16 mouse cellular contexts compared by ENCODE assay signal in genomic region chr13:73769916-73770682, GRCm38 (mm10). TPM values are rescaled to one million over a fixed set of nuclear protein-coding genes. Genes with fewer than 3 reads are reported as not detected.
A peak's percentile ranks its signal among the peaks of the same experiment; 100 is the strongest.
DNase-seq lines count a peak whose midpoint lies in the region; ATAC-seq and TF ChIP-seq lines count a peak whose summit lies in the region.
"Had no signal": no experiment of that assay in that cellular context is flagged by ENCODE, and none has a peak within 500 bp of the region (broad histone marks: within the 10 kb centered on the region; RNA-seq: fewer than 3 reads in every experiment).

No protein-coding gene starts in this region.

- no peaks in the 10 kb centered on the region for H3K9me3 ChIP-seq in intestine, postnatal 0 days (ENCODE audit: control insufficient read depth)
- H3K9me3 ChIP-seq in liver, postnatal 0 days (ENCODE audit: low read length): no peaks in the 10 kb centered on the region
- H3K9me3 ChIP-seq in midbrain, embryonic 14.5 days (ENCODE audit: control insufficient read depth, low read length): no peaks in the 10 kb centered on the region
- H3K9me3 ChIP-seq: heart, embryonic 10.5 days; midbrain, embryonic 13.5 days had no signal

- H3K4me1 ChIP-seq in intestine, postnatal 0 days (replicated peaks; ENCODE audit: control insufficient read depth, insufficient read depth, low read length): peaks cover 40% of the 10 kb centered on the region
- H3K4me1 ChIP-seq in liver, postnatal 0 days (ENCODE audit: insufficient read depth): peaks cover 67% of the 10 kb centered on the region
- H3K4me1 ChIP-seq in midbrain, embryonic 14.5 days (ENCODE audit: control insufficient read depth, insufficient read depth, low read length): peaks cover 6% of the 10 kb centered on the region

- no peak overlapping the region for H3K4me3 ChIP-seq in intestine, postnatal 0 days (ENCODE audit: low read depth, low read length)
- no peak overlapping the region for H3K4me3 ChIP-seq in liver, postnatal 0 days (ENCODE audit: low read depth, low read length)
- no peak overlapping the region for H3K4me3 ChIP-seq in midbrain, embryonic 14.5 days (replicated peaks; ENCODE audit: low read depth, low read length)
- H3K4me3 ChIP-seq: heart, embryonic 10.5 days; midbrain, embryonic 13.5 days had no signal

- H3K4me2 ChIP-seq in intestine, postnatal 0 days (replicated peaks; ENCODE audit: low read depth): peak overlapping the region; percentile 46
- H3K4me2 ChIP-seq in liver, postnatal 0 days (ENCODE audit: low read depth, low read length): peak overlapping the region; percentile 56
- no peak overlapping the region for H3K4me2 ChIP-seq in midbrain, embryonic 14.5 days (ENCODE audit: low read length)
- H3K4me2 ChIP-seq: midbrain, embryonic 13.5 days had no signal

- peak overlapping the region; percentile 89 for H3K27ac ChIP-seq in intestine, postnatal 0 days (ENCODE audit: low read depth, low read length)
- H3K27ac ChIP-seq in liver, postnatal 0 days (ENCODE audit: low read depth): peak overlapping the region; percentile 82
- H3K27ac ChIP-seq in midbrain, embryonic 14.5 days (replicated peaks; ENCODE audit: low read depth, low read length): no peak overlapping the region
- H3K27ac ChIP-seq: midbrain, embryonic 13.5 days had no signal

- H3K9ac ChIP-seq in intestine, postnatal 0 days (ENCODE audit: low read depth, low read length): no peak overlapping the region; the same call in 1 of the 2 replicates
- peak overlapping the region; percentile 0; the same call in 1 of the 2 replicates for H3K9ac ChIP-seq in liver, postnatal 0 days (replicated peaks)
- no peak overlapping the region for H3K9ac ChIP-seq in midbrain, embryonic 14.5 days (replicated peaks; ENCODE audit: low read length)
- H3K9ac ChIP-seq: midbrain, embryonic 13.5 days had no signal

- peak; percentile 94 for ATAC-seq in intestine, postnatal 0 days
- peak; percentile 71 for ATAC-seq in liver, postnatal 0 days
- no peak for ATAC-seq in midbrain, embryonic 14.5 days (ENCODE audit: low FRiP score, low TSS enrichment)
- ATAC-seq: CD4-positive, CD25-positive, alpha-beta regulatory T cell, adult 4 months; midbrain, embryonic 13.5 days had no signal

- DNase-seq in R1 (ENCODE audit: low read depth, low spot score): peak; percentile 15
- DNase-seq in kidney, postnatal 25 days: peak; percentile 79 to 92
- DNase-seq in liver, postnatal 0 days: peak; percentile 55
- no peak for DNase-seq in right cerebral cortex, postnatal 14 days
- DNase-seq in cerebellum, adult 11 months: no peak
- no peak for DNase-seq in midbrain, embryonic 14.5 days
- no peak for DNase-seq in testis, postnatal 14 days (ENCODE audit: low spot score)
- DNase-seq: adrenal gland, postnatal 36 days; cerebellum, adult 11-12 months; embryo, embryonic 11 days; right cerebral cortex, postnatal 4 days; thymus, adult 18-20 months had no signal

- H3K36me3 ChIP-seq in intestine, postnatal 0 days (ENCODE audit: control insufficient read depth, insufficient read depth): peaks cover 10% of the 10 kb centered on the region
- no peaks in the 10 kb centered on the region for H3K36me3 ChIP-seq in liver, postnatal 0 days (replicated peaks; ENCODE audit: insufficient read depth, low read length)
- H3K36me3 ChIP-seq in midbrain, embryonic 14.5 days (ENCODE audit: control insufficient read depth, insufficient read depth, low read length): no peaks in the 10 kb centered on the region
- H3K36me3 ChIP-seq: midbrain, embryonic 13.5 days had no signal

- H3K27me3 ChIP-seq in intestine, postnatal 0 days (replicated peaks; ENCODE audit: control insufficient read depth, insufficient read depth, low read length): no peaks in the 10 kb centered on the region
- no peaks in the 10 kb centered on the region for H3K27me3 ChIP-seq in liver, postnatal 0 days (ENCODE audit: insufficient read depth, low read length)
- H3K27me3 ChIP-seq in midbrain, embryonic 14.5 days (ENCODE audit: control insufficient read depth, insufficient read depth, low read length): no peaks in the 10 kb centered on the region
- H3K27me3 ChIP-seq: midbrain, embryonic 13.5 days had no signal

- TF ChIP-seq EP300 in liver, postnatal 0 days (IDR thresholded peaks at IDR 0.05; ENCODE audit: low read depth): no peak

- TF ChIP-seq CTCF in intestine, postnatal 0 days (IDR thresholded peaks at IDR 0.05; ENCODE audit: low read depth): peak; percentile 62
- TF ChIP-seq CTCF in liver, postnatal 0 days (IDR thresholded peaks at IDR 0.05; ENCODE audit: low read depth): 0 out of 2 replicates have a peak, but pooled peaks have one; percentile 11

- 22% methylated on average over 4 of the region's 4 CpGs for WGBS in intestine, postnatal 0 days
- WGBS in liver, postnatal 0 days (ENCODE audit: insufficient replicate concordance): 51% methylated on average over 4 of the region's 4 CpGs
- 76% methylated on average over 4 of the region's 4 CpGs for WGBS in midbrain, embryonic 14.5 days

RNA-seq across cellular contexts. Expression of gene Slc12a7, which starts 37.2 kb away (rescaled TPM):
- polyA plus RNA-seq in intestine, postnatal 0 days (2015; fragmentation: Nextera tagmentation; extraction: Ambion mirVana): 12.9 and 13.4 TPM in 2 replicates
- polyA plus RNA-seq in liver, postnatal 0 days (2015; fragmentation: Nextera tagmentation; extraction: Ambion mirVana): 6.5 and 7.0 TPM in 2 replicates
- polyA plus RNA-seq in midbrain, embryonic 14.5 days (2014; fragmentation: Nextera tagmentation; extraction: Ambion mirVana): 7.0 and 12.6 TPM in 2 replicates

Comparison
In these comparisons a context has a peak if more than half of its experiments do, and no peak if none do; other contexts are left out.
1. DNase-seq: peak in R1 (single experiment), kidney, postnatal 25 days (2 of 2) and liver, postnatal 0 days (single experiment); none in right cerebral cortex, postnatal 14 days (single experiment), cerebellum, adult 11 months (single experiment), midbrain, embryonic 14.5 days (single experiment) and testis, postnatal 14 days (single experiment).